Mouse (Mus musculus) testis, postnatal 14 days (tissue): ENCODE measurements around the gene D630045J12Rik.

Experiments used
- DNase-seq: peaks from one replicate; pipeline ENCODE4 v3.0.0; 2021; ENCODE audit warnings: low spot score

The D630045J12Rik gene

GRCm38 (mm10) chr6:38253736-38254641 lies at the start of gene D630045J12Rik:
Gene D630045J12Rik, minus strand, starts transcription at chr6:38254009.
- DNase-seq: peak; percentile 68

- peak; percentile 79 for DNase-seq
Observed at GRCm38 (mm10) chr6:38298761-38299401, 45.1 kb upstream of the D630045J12Rik start, which contains the start of gene Zc3hav1l. Gene Zc3hav1l, minus strand, starts transcription at chr6:38299259.

- DNase-seq: no peak
Observed at GRCm38 (mm10) chr6:38298246-38298635, 44.4 kb upstream of the D630045J12Rik start.

GRCm38 (mm10) chr6:38297580-38298245 lies 43.9 kb upstream of the D630045J12Rik start:
- DNase-seq: no peak

- DNase-seq: no peak
Observed at GRCm38 (mm10) chr6:38293708-38294107, 39.9 kb upstream of the D630045J12Rik start.

- DNase-seq: no peak
Observed at GRCm38 (mm10) chr6:38292871-38293646, 39.2 kb upstream of the D630045J12Rik start.

- DNase-seq: no peak
Observed at GRCm38 (mm10) chr6:38284422-38284821, 30.6 kb upstream of the D630045J12Rik start.

- no peak for DNase-seq
Observed at GRCm38 (mm10) chr6:38264466-38264865, 10.7 kb upstream of the D630045J12Rik start.

GRCm38 (mm10) chr6:38263393-38264159 lies 9.8 kb upstream of the D630045J12Rik start:
- DNase-seq: no peak

- DNase-seq: no peak
Observed at GRCm38 (mm10) chr6:38261877-38262276, 8.1 kb upstream of the D630045J12Rik start.

GRCm38 (mm10) chr6:38257506-38257905 lies 3.7 kb upstream of the D630045J12Rik start:
- DNase-seq: no peak

- DNase-seq: no peak
Observed at GRCm38 (mm10) chr6:38256793-38257192, 3.0 kb upstream of the D630045J12Rik start.

- no peak for DNase-seq
Observed at GRCm38 (mm10) chr6:38255794-38256193, 2.0 kb upstream of the D630045J12Rik start.

- DNase-seq: no peak
Observed at GRCm38 (mm10) chr6:38252766-38253735, 758 bp downstream of the D630045J12Rik start.

- no peak for DNase-seq
Observed at GRCm38 (mm10) chr6:38252139-38252538, 1.7 kb downstream of the D630045J12Rik start.

GRCm38 (mm10) chr6:38251464-38251863 lies 2.3 kb downstream of the D630045J12Rik start:
- no peak for DNase-seq

GRCm38 (mm10) chr6:38247362-38247761 lies 6.4 kb downstream of the D630045J12Rik start:
- DNase-seq: no peak

GRCm38 (mm10) chr6:38244806-38245205 lies 9.0 kb downstream of the D630045J12Rik start:
- DNase-seq: peak; percentile 62

- DNase-seq: no peak
Observed at GRCm38 (mm10) chr6:38244167-38244566, 9.6 kb downstream of the D630045J12Rik start.

- no peak for DNase-seq
Observed at GRCm38 (mm10) chr6:38242833-38243232, 11.0 kb downstream of the D630045J12Rik start.
